Mouse (Mus musculus): Measurements from ENCODE around the gene Paqr6.

DNA sequence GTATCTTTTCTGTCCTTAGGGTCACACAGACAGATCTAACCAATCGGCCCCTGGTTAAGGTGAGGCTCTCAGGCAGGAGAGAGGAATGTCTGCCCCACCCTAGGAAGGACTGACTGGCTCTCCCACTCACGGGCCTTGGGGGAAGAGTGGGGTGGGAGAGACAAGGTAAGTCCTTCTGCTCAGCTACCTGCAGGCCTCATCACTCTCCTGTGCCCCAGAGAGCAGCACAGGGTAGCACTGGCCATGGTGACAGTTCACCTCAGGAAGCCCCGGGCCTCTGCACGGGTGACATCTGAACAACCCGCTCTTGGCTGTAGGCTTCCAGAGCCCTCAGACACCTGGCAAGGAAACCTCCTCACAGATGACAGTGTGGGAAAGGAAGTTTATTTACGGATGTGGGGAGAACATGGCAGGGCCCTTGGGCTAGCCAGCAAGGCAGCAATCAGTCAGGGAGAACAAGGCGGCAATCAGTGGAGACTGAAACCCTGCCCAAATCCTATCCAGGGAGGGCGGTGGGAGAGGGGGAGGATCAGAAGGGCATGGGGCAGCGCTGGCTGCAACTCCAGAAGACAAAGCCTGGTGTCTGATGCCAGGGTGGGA, 29.5 kb downstream of the Paqr6 start:
- TF ChIP-seq CTCF (IDR thresholded peaks at IDR 0.05; ENCODE audit: low read depth, low read length) (no peak), POLR2A (IDR thresholded peaks at IDR 0.05; ENCODE audit: extremely low read depth, insufficient read depth, low read length) (no peak)
